Mouse (Mus musculus) liver, embryonic 11.5 days (tissue): ENCODE results near the gene Rhoh. TPM values are rescaled to one million over a fixed set of nuclear protein-coding genes. Genes with fewer than 3 reads are reported as not detected.

ENCODE experiments used
- ATAC-seq: fragments of 200-750 bp; cut with Nextera tagmentation; replicated peaks from 2 replicates; pipeline ENCODE4 v1.8.0; 2017; ENCODE audit warnings: moderate number of reproducible peaks, mild to moderate bottlenecking, moderate TSS enrichment, moderate library complexity; ENCODE audit not compliant: low FRiP score
- DNase-seq: peaks from one replicate; pipeline ENCODE4 v3.0.0-alpha.2; 2017; ENCODE audit warnings: low spot score
- H3K27ac ChIP-seq: fragments of 300-500 bp; sonication (generic); 2 replicates; pipeline ENCODE4 v1.5.1; 2014; ENCODE audit warnings: mild to moderate bottlenecking, low read depth, low read length, control low read depth
- H3K27me3 ChIP-seq: fragments of 300-500 bp; sonication (generic); replicated peaks from 2 replicates; pipeline ENCODE4 v1.6.1; 2014; ENCODE audit warnings: low read length, mixed read lengths; ENCODE audit not compliant: control insufficient read depth, insufficient read depth
- H3K36me3 ChIP-seq: fragments of 300-500 bp; sonication (generic); 2 replicates; pipeline ENCODE4 v1.6.1; 2014; ENCODE audit warnings: mild to moderate bottlenecking, low read length, moderate library complexity, mixed read lengths; ENCODE audit not compliant: control insufficient read depth, insufficient read depth
- H3K4me1 ChIP-seq: fragments of 300-500 bp; sonication (generic); replicated peaks from 2 replicates; pipeline ENCODE4 v1.6.1; 2014; ENCODE audit warnings: low read length, mixed read lengths; ENCODE audit not compliant: control insufficient read depth, insufficient read depth
- H3K4me2 ChIP-seq: fragments of 300-500 bp; sonication (generic); 2 replicates; pipeline ENCODE4 v1.6.1; 2014; ENCODE audit warnings: mild to moderate bottlenecking, control low read depth, moderate library complexity
- H3K4me3 ChIP-seq: fragments of 300-500 bp; sonication (generic); 2 replicates; pipeline ENCODE4 v1.5.1; 2014; ENCODE audit warnings: low read depth, low read length, control low read depth
- H3K9ac ChIP-seq: fragments of 300-500 bp; sonication (generic); 2 replicates; pipeline ENCODE4 v1.6.1; 2014; ENCODE audit warnings: low read depth, low read length, control low read depth
- H3K9me3 ChIP-seq: fragments of 300-500 bp; sonication (generic); 2 replicates; pipeline ENCODE4 v1.6.1; 2016; ENCODE audit warnings: low read length, inconsistent platforms, mixed read lengths; ENCODE audit not compliant: control insufficient read depth
- WGBS: fragments of 180-500 bp; shearing (Covaris S2); extraction: QIAGEN DNeasy Blood & Tissue Kit; methylation state at CpG from one replicate; pipeline ENCODE4 v1.1.7; 2014; 5-methylcytosine and 5-hydroxymethylcytosine counted together
- polyA plus RNA-seq: library from polyadenylated mRNA; unstranded; fragments of >200 nt; fragmentation: Nextera tagmentation; extraction: Ambion mirVana; gene quantifications from 2 replicates; pipeline ENCODE4 v1.2.1, GENCODE M21; 2014

Gene Rhoh
- polyA plus RNA-seq, 1 experiment from 2014 or later, result 2.4 TPM

- Histone ChIP-seq H3K4me1 (no peaks in the 10 kb centered on the region; the same call in 1 of the 2 replicates), H3K4me2 (peak overlapping the region; percentile 38), H3K4me3 (no peak overlapping the region), H3K27me3 (no peaks in the 10 kb centered on the region), H3K36me3 (no peaks in the 10 kb centered on the region), H3K9me3 (no peaks in the 10 kb centered on the region), H3K9ac (no peak overlapping the region), H3K27ac (no peak overlapping the region)
- 87% methylated on average over 7 of the region's 7 CpGs for WGBS
- no peak for ATAC-seq
- DNase-seq, result no peak
Measured at GRCm38 (mm10) chr5:65864486-65864885, 3.5 kb downstream of the Rhoh start.

DNA sequence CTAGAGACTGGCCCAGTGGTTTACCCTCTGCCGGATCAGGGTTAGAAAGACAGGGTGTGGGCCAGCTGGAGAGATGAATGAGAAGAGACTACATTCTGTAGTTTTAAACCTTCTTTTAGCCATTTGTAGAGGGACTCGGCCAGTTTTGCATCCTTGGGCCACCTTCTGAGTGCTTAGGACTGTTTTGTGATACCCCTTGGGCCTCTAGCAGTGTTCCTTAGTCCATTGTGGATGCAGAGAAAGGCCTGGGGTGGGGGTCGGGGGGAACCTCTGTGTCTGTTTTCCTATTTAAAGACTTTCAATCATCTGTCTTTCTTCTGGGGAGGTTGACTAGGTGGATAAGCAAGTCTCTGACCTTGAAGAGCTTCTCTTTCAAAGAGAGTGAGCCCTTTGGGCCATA lies 3.9 kb downstream of the Rhoh start:
- H3K4me2 ChIP-seq, result peak overlapping the region; percentile 38; the same call in 1 of the 2 replicates

DNA sequence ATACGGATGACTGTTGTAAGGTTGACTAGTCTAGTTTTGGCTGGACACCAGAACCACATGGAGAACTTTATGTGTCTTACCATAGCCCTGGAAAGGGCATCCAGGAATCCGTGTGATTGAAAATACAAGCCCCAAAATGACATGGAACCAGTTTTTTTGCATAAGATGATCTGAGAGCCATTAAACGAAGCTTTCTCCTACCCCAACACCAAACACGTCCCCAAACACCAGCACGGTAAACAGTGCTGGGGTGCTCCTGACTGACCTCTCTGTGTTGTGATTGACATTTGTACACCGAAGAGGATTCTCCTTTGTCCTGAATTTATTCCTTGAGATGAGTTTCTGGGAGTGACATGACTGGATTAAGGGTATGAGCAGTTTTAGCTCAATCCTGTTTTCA lies 5.6 kb downstream of the Rhoh start:
- no peaks in the 10 kb centered on the region for H3K9me3 ChIP-seq
- no peak overlapping the region for H3K4me3 ChIP-seq
- DNase-seq (no peak), ATAC-seq (no peak)
- H3K4me2 ChIP-seq, result no peak overlapping the region
- H3K9ac ChIP-seq, result no peak overlapping the region
- H3K36me3 ChIP-seq, result no peaks in the 10 kb centered on the region
- no peaks in the 10 kb centered on the region; the same call in 1 of the 2 replicates for H3K4me1 ChIP-seq
- WGBS, result 87% methylated on average over 6 of the region's 6 CpGs
- no peaks in the 10 kb centered on the region for H3K27me3 ChIP-seq
- H3K27ac ChIP-seq, result no peak overlapping the region

More for the DNA sequence above, 3.9 kb downstream of the Rhoh start:
- no peaks in the 10 kb centered on the region for H3K36me3 ChIP-seq
- no peak overlapping the region for H3K4me3 ChIP-seq
- H3K4me1 ChIP-seq, result no peaks in the 10 kb centered on the region; the same call in 1 of the 2 replicates
- H3K9me3 ChIP-seq, result no peaks in the 10 kb centered on the region
- H3K9ac ChIP-seq, result no peak overlapping the region
- no peak overlapping the region for H3K27ac ChIP-seq
- WGBS, result 70% methylated on average over 3 of the region's 3 CpGs
- no peaks in the 10 kb centered on the region for H3K27me3 ChIP-seq
- no peak for DNase-seq
- no peak for ATAC-seq

DNA sequence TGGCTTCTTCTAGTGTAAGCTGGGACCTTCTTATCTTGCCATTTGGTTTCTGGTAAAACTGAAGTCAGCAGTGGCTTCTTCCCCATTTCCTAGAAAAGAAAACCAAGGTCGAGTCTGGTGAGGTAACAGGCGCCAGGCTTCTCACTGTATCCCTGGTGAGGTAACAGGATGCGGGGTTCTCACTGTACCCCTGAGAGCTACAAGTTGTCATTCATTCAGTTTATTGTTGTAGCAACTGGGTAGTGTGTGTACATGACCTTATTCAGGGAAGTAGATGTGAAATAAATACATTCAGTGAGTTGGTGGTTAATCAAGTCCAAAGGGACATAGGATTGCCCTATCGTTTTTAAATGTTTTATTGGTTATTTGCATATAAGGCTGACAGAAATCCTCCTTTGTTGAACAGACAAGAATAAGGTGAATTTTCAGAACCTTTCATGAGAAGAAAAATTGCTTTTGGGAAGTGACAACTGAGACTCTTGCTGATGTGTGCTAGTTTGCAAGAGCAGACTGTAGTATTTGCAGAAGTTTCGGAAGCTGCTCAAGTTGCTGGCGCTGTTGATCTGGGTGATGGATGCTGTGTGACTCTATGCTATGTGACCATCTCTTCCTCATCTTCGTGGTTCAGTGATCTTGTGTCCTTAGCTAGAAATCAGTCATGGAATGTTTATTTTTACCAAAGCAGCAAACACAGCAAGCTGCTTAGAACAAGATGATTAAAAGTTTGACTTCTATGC lies 6.5 kb downstream of the Rhoh start:
- no peak overlapping the region for H3K9ac ChIP-seq
- H3K9me3 ChIP-seq, result no peaks in the 10 kb centered on the region
- 54% methylated on average over 7 of the region's 7 CpGs for WGBS
- no peak overlapping the region for H3K4me2 ChIP-seq
- no peaks in the 10 kb centered on the region for H3K36me3 ChIP-seq
- no peaks in the 10 kb centered on the region for H3K27me3 ChIP-seq
- H3K27ac ChIP-seq, result no peak overlapping the region
- no peaks in the 10 kb centered on the region; the same call in 1 of the 2 replicates for H3K4me1 ChIP-seq
- ATAC-seq (no peak), DNase-seq (no peak)
- no peak overlapping the region for H3K4me3 ChIP-seq

- DNase-seq (no peak), ATAC-seq (no peak)
- Histone ChIP-seq H3K4me3 (no peak overlapping the region), H3K4me1 (no peaks in the 10 kb centered on the region; the same call in 1 of the 2 replicates), H3K27me3 (no peaks in the 10 kb centered on the region), H3K4me2 (no peak overlapping the region), H3K9me3 (no peaks in the 10 kb centered on the region), H3K9ac (no peak overlapping the region), H3K36me3 (no peaks in the 10 kb centered on the region), H3K27ac (no peak overlapping the region)
- WGBS, result 61% methylated on average over 3 of the region's 3 CpGs
Measured at GRCm38 (mm10) chr5:65868419-65868818, 7.4 kb downstream of the Rhoh start.

DNA sequence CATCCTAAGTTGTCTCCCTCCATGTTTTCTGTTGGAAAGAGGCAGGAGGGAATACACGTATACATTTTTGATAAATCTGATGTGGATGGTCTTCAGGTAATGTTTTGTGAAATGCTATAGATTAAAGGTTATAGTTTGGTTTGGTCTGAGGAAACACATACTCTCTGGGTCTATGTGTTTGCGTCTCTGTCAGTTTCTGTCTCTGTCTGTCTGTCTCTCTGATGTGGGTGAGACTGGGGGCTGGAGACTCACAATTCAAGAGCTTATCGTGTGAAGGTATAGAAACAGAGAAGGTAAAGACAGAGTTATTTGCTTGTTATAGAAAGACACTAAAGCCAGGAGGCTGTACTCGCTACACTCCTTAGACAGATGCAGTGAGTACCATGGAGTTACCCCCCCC lies 8.6 kb downstream of the Rhoh start:
- Histone ChIP-seq H3K4me3 (no peak overlapping the region), H3K4me2 (no peak overlapping the region), H3K36me3 (no peaks in the 10 kb centered on the region), H3K9me3 (no peaks in the 10 kb centered on the region), H3K9ac (no peak overlapping the region), H3K4me1 (no peaks in the 10 kb centered on the region; the same call in 1 of the 2 replicates), H3K27ac (no peak overlapping the region), H3K27me3 (no peaks in the 10 kb centered on the region)
- 82% methylated on average over 4 of the region's 4 CpGs for WGBS
- no peak for DNase-seq
- no peak for ATAC-seq

DNA sequence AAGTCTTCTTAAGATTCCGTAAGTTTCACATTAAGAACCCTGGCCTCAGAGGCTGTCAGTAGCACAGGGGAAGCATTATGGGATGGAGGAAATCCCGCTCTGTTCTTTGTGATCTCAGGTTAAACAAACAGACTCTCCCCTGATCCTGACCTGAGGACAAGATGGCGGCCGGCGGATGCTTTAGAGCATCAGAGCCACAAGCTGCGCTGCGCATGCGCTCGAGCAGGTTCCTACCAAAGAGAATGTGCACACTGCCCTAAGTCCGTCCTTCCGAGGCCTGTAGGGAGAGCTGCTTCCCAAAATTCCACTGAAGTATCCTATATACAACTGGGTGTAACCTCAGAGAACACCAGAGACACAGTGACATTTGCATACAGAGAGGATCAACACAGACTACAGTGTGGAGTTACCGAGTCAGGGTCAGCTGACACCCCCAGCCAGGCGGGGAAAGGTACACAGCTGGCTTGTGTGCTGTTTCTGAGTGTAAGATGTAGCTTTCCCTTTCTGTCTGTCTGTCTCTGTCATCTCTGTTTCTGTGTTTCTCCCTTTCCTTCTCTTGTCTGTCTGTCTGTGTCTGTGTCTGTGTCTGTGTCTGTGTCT lies 10.4 kb downstream of the Rhoh start:
- Histone ChIP-seq H3K9ac (no peak overlapping the region), H3K27me3 (no peaks in the 10 kb centered on the region), H3K27ac (no peak overlapping the region), H3K4me3 (no peak overlapping the region), H3K36me3 (no peaks in the 10 kb centered on the region), H3K9me3 (no peaks in the 10 kb centered on the region), H3K4me1 (no peaks in the 10 kb centered on the region; the same call in 1 of the 2 replicates), H3K4me2 (no peak overlapping the region)
- no peak for DNase-seq
- WGBS, result 87% methylated on average over 13 of the region's 13 CpGs
- no peak for ATAC-seq

GRCm38 (mm10) chr5:65873212-65873611 lies 12.2 kb downstream of the Rhoh start:
- H3K4me2 ChIP-seq, result no peak overlapping the region
- WGBS, result 45% methylated on average over 4 of the region's 4 CpGs
- ATAC-seq (no peak), DNase-seq (no peak)
- no peaks in the 10 kb centered on the region for H3K27me3 ChIP-seq
- H3K36me3 ChIP-seq, result no peaks in the 10 kb centered on the region
- H3K27ac ChIP-seq, result no peak overlapping the region
- no peak overlapping the region for H3K9ac ChIP-seq
- H3K4me1 ChIP-seq, result no peaks in the 10 kb centered on the region; the same call in 1 of the 2 replicates
- no peak overlapping the region for H3K4me3 ChIP-seq
- H3K9me3 ChIP-seq, result no peaks in the 10 kb centered on the region

GRCm38 (mm10) chr5:65875269-65875668 lies 14.3 kb downstream of the Rhoh start:
- no peaks in the 10 kb centered on the region for H3K36me3 ChIP-seq
- no peak overlapping the region for H3K27ac ChIP-seq
- no peak overlapping the region for H3K9ac ChIP-seq
- H3K27me3 ChIP-seq, result no peaks in the 10 kb centered on the region
- DNase-seq (no peak), ATAC-seq (no peak)
- no peaks in the 10 kb centered on the region for H3K4me1 ChIP-seq
- no peak overlapping the region for H3K4me2 ChIP-seq
- WGBS, result 89% methylated on average over 7 of the region's 7 CpGs
- no peaks in the 10 kb centered on the region for H3K9me3 ChIP-seq
- H3K4me3 ChIP-seq, result no peak overlapping the region
